Mouse (Mus musculus) hematopoietic stem cell, adult 5-6 weeks (primary cell): Measurements from ENCODE around the gene Casp8ap2. TPM values are rescaled to one million over a fixed set of nuclear protein-coding genes. Genes with fewer than 3 reads are reported as not detected.
A peak's percentile ranks its signal among the peaks of the same experiment; 100 is the strongest.

ENCODE experiments used
- ATAC-seq, 2 experiments: fragments of 125-278 bp in 1 of 2; replicated peaks in 1 of 2; 2 replicates each; pipeline ENCODE4 v1.8.0; 2016 to 2017; ENCODE audit warnings: inconsistent platforms in 2 of 2, mild to moderate bottlenecking in 2 of 2, moderate number of reproducible peaks in 2 of 2, low read depth in 1 of 2, moderate TSS enrichment in 1 of 2; ENCODE audit not compliant: low FRiP score in 2 of 2, poor library complexity in 2 of 2, severe bottlenecking in 2 of 2, insufficient read depth in 1 of 2, low TSS enrichment in 1 of 2
- total RNA-seq: library from RNA; stranded (forward); fragments of 172-1452, 232-1000 nt; gene quantifications from 2 replicates; pipeline ENCODE4 v1.2.3, GENCODE M21; 2017

Casp8ap2 gene
- 62.2 and 66.9 TPM in 2 replicates for total RNA-seq

DNA sequence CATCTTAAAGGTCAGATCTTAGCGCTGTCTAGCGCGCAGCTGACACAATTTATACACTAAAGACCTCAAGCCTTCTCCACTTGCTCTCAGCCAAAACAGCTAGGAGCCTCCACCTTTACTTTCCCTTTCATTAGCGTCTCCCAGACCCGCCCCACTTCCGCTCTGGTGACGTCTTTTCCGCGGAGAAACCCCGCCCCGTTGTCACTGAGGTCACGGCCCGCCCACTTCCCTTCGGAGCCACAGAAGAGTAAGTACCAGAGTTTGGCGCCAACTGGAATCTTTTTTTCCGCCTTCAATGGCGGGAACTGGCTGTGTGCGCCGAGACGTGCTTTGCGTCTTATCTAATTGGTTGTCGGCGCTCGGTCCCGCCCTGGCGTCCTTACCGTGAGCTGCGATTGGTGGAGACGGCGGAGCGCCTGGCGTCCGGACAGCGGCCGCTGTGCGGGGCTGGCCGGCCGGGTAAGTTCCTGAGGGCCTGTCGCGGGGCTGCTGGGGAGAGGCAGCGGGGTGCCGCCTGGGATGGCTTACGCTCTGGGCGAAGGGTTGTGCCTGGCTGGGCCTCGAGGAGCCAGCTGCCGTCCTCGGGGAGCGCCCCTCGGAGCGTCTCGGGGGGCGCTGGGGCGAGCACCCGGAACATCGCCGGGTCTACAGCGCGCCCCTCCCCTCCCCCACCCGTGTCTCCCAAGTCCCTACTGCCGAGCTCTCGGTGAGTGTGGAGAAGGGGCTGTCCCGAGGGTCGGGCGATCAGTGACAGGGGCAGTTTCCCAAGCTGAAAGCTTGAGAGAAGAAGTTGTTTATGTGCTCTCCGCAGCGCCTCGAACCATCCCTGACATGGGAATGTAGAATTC is at the start of gene Casp8ap2:
TSS of gene Casp8ap2 (plus strand) at position 418 of the 848 bp plus-strand sequence.
- ATAC-seq: peak; percentile 97 to 99

DNA sequence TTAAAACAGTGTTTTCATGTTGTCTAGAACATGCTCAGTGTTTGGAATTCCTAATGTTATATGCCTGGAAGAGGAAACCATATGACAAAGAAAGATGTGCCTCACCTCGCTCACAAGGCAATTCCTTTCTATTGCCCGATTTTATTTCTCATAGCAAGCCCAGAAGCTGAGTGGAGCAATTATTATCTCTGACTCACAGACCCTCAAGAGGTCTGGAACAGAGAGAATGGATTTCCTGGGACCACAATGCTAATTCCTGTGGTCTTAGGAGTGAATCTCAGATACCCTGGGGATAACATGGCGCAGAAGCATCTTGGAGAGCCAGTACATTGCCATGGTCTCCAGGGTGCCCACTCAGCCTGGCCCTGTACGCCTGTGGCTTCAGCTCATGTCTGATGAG is 46.2 kb upstream of the Casp8ap2 start:
- no peak for ATAC-seq

DNA sequence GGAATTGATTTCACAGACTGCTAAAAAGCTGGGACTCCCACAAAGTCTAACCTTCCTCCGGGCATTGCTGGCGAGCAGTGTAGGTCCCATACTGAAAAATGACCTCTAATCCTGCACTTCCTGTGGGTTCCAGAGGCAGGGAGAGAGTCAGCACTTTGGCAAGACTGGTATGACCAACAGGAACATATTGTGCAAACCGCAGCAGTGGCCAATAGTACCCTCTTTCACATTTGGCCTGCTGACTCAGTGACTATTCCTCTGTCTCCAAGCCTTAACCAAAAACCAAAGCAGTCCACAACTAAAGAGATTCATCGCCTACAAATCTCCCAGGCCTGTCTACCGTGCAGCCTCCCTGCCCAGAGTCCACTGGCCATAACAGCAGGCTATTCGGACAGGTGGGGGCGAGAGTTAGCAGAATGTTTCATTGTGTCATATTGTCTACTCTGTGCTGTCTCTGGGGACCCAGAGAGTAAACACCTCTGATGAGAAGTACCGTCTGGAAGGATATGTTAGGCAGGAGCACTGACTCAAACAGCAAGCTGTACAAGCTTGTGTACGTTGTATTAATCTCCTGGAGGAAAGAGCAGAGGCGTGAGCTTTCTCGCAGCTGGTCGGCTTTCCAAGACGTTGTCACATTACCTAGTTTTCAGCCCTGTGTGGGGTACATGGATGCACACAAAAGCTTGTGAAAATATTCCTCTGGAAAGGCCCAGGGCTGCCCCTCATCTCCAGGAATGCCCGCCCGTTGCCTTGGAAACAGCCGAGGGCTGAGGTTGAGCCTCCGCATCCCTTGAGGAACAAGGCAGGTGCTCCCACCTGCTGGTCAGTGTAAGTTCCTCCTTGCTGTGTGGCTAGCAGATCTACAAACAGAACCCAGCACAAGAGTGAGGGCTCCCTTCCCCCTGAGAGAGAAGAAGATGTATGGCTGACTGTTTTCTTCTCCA is 45.0 kb upstream of the Casp8ap2 start:
- peak in 1 of 2 experiments; percentile 36; a peak in 1 of 4 replicates for ATAC-seq

DNA sequence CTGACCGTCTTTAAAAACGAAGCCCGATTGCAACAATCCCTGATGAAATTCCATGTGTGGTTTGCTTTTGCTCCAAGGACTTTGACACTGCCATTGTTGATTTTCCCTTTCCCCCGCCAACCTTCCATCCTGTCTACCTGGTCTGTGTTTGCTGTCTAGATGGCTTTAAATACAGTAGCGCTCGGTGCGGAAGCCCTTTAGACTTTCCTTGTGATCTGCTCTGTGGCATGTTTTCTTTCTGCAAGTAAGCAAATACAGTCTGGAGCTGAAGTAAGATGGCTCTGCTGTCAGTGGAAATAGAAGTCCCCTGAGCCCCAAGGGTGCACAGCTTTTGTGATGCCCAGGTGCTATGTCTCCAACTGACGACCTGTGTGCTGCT is 44.3 kb upstream of the Casp8ap2 start:
- no peak for ATAC-seq

DNA sequence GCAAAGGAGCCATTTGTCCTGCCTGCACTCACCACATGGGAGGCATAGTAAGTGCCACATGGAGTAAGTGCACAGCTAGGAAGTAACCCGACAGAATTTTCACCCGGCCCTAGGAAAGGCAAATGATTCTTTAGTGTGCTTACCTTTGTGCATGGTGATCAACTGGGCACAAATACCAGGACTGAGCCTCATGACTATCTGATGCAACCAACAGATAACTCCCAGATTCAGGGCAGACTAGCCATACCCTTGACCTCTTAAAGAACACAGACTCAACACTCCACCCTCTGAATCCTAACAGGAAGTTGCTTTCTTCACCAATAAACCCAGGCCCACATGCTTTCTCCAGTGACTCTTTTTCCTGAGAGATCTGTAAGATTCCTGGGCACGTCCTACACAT is 43.8 kb upstream of the Casp8ap2 start:
- ATAC-seq: no peak

DNA sequence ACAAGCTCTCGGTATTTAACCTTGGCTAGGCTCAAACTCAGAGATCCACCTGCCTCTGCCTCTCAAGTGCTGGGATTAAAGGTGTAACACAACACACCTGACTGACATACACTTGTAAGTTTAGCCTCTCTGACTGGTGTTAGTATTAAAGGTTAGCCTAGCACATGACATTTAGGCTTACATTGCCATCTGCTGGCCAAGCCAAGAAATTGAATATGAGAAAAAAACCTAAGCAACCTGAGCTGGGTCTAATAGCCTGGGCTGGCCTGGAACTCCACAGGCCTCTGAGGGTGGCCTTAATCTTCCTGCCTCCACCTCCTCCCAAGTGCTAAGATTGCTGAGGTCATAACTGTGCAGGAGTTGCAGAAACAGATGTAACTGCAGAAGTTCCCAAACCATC is 43.1 kb upstream of the Casp8ap2 start:
- peak; percentile 18 to 38; a peak in 1 of 4 replicates for ATAC-seq

DNA sequence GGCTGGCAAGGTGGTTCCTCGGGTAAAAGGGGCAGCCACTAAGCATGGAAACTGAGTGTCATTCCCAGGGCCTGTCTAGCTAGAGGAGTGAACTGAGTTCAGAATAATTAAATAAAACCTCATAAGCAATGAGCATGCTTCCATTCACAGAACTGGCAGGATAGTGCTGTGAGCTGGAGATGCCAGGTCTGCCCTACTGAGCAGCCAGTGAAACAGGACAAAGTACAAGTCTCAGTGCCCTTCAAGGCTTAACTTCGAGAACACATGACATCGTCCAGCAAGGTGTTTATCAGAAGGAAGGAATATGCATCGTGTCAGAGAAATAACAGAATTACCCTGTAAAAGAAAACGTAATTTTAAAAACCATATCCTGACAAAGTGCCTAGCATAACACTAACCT is 41.7 kb upstream of the Casp8ap2 start:
- no peak for ATAC-seq

GRCm38 (mm10) chr4:32574604-32575003 is 40.6 kb upstream of the Casp8ap2 start:
- no peak for ATAC-seq

GRCm38 (mm10) chr4:32575165-32575564 is 40.1 kb upstream of the Casp8ap2 start:
- ATAC-seq: peak; percentile 85 to 88

GRCm38 (mm10) chr4:32579850-32580249 is 35.4 kb upstream of the Casp8ap2 start:
- ATAC-seq: peak in 1 of 2 experiments; percentile 20; a peak in 1 of 4 replicates

DNA sequence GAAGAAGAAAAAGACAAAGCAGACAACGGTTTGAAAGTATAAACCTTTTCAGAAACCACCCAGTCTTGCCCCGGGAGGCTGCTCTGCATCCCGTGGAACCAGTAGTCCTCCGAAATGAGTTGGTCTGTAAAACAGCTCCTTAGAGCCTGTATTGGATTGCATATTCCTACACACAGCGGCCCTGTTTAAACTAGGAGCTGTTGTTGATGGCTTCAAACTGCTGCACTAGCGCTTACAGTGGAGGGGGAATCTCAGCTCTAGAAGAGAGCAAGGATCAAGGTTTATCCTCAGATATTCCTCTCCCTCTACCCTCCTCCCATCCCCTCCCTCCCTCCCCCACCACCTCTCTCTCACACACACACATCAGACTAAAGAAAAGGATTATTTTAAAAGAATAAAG is 31.1 kb upstream of the Casp8ap2 start:
- ATAC-seq: no peak

- peak; percentile 44 to 74; a peak in 3 of 4 replicates for ATAC-seq
These were observed 28.7 kb upstream of the Casp8ap2 start for GRCm38 (mm10) chr4:32586596-32586995.

GRCm38 (mm10) chr4:32587543-32587942 is 27.7 kb upstream of the Casp8ap2 start:
- no peak for ATAC-seq

- peak; percentile 77 to 81 for ATAC-seq
These were observed 27.0 kb upstream of the Casp8ap2 start for GRCm38 (mm10) chr4:32588237-32588636.

- peak; percentile 75 to 96; a peak in 3 of 4 replicates for ATAC-seq
These were observed 14.1 kb upstream of the Casp8ap2 start for GRCm38 (mm10) chr4:32601135-32601534.

GRCm38 (mm10) chr4:32602660-32603059 is 12.6 kb upstream of the Casp8ap2 start, which contains the start of gene Gja10:
TSS of gene Gja10 (minus strand) at chr4:32602760.
- ATAC-seq: no peak

DNA sequence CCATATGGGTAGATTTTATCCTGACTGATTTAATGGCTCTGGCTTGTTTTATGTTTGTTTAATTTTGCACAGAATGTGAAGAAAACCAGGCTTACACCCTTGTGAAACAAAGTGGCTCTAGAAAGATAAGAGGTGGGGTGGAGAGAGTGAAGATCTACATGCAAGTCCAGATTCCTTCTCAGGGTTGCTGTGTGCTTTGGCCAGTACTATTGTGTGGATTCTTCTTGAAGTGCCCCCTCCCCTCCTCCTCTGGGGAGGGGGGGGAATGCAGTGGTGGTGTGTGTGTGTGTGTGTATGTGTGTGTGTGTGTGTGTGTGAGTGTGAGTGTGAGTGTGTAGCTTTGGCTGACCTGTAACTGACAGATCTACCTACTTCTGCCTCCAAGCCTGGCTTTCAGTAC is 6.4 kb downstream of the Casp8ap2 start:
- no peak for ATAC-seq

- no peak for ATAC-seq
These were observed 36.4 kb downstream of the Casp8ap2 start for GRCm38 (mm10) chr4:32651669-32652068.
